Mouse (Mus musculus) spleen, adult 18-20 months (tissue): Measurements from ENCODE around the gene Tbc1d32.
"Not testable (repeated sequence)": the region's sequence is repeated elsewhere in the genome, so short reads cannot be mapped to it uniquely, and the experiment has no call there.

ENCODE experiments used
- DNase-seq, 2 experiments: peaks; one replicate each; pipeline ENCODE4 v3.0.0; 2022; ENCODE audit warnings: mixed read lengths in 2 of 2

The Tbc1d32 gene

GRCm38 (mm10) chr10:56228568-56229209, at the start of gene Tbc1d32:
Gene Tbc1d32 (minus strand): TSS chr10:56228689.
- DNase-seq, result peak; percentile 77 to 87

GRCm38 (mm10) chr10:56227771-56228275, 666 bp downstream of the Tbc1d32 start:
- no peak for DNase-seq

GRCm38 (mm10) chr10:56215797-56216196, 12.7 kb downstream of the Tbc1d32 start:
- DNase-seq, result no peak

GRCm38 (mm10) chr10:56210343-56210742, 18.1 kb downstream of the Tbc1d32 start:
- DNase-seq, result no peak

- DNase-seq, result no peak
Observed at GRCm38 (mm10) chr10:56206802-56207404, 21.6 kb downstream of the Tbc1d32 start.

- DNase-seq, result no peak
Observed at GRCm38 (mm10) chr10:56204348-56204747, 24.1 kb downstream of the Tbc1d32 start.

- no peak for DNase-seq
Observed at GRCm38 (mm10) chr10:56199902-56200301, 28.6 kb downstream of the Tbc1d32 start.

GRCm38 (mm10) chr10:56198691-56199090, 29.8 kb downstream of the Tbc1d32 start:
- no peak for DNase-seq

GRCm38 (mm10) chr10:56194310-56194709, 34.2 kb downstream of the Tbc1d32 start:
- no peak for DNase-seq

GRCm38 (mm10) chr10:56181727-56182126, 46.8 kb downstream of the Tbc1d32 start:
- DNase-seq, result no peak

GRCm38 (mm10) chr10:56173184-56173583, 55.3 kb downstream of the Tbc1d32 start:
- no peak for DNase-seq

- DNase-seq, result not testable (repeated sequence)
Observed at GRCm38 (mm10) chr10:56167721-56168120, 60.8 kb downstream of the Tbc1d32 start.

GRCm38 (mm10) chr10:56165758-56166157, 62.7 kb downstream of the Tbc1d32 start:
- no peak for DNase-seq

- DNase-seq, result no peak
Observed at GRCm38 (mm10) chr10:56164411-56164810, 64.1 kb downstream of the Tbc1d32 start.

GRCm38 (mm10) chr10:56158748-56159147, 69.7 kb downstream of the Tbc1d32 start:
- DNase-seq, result no peak

- no peak for DNase-seq
Observed at GRCm38 (mm10) chr10:56158207-56158606, 70.3 kb downstream of the Tbc1d32 start.

- DNase-seq, result no peak
Observed at GRCm38 (mm10) chr10:56156956-56157355, 71.5 kb downstream of the Tbc1d32 start.

GRCm38 (mm10) chr10:56148920-56149319, 79.6 kb downstream of the Tbc1d32 start:
- DNase-seq, result no peak

GRCm38 (mm10) chr10:56137191-56137590, 91.3 kb downstream of the Tbc1d32 start:
- DNase-seq, result no peak

- no peak for DNase-seq
Observed at GRCm38 (mm10) chr10:56129642-56130041, 98.8 kb downstream of the Tbc1d32 start.

- DNase-seq, result no peak
Observed at GRCm38 (mm10) chr10:56126972-56127371, 101.5 kb downstream of the Tbc1d32 start.

GRCm38 (mm10) chr10:56115636-56116180, 112.8 kb downstream of the Tbc1d32 start:
- DNase-seq, result peak in 1 of 2 experiments; percentile 14

GRCm38 (mm10) chr10:56114951-56115635, 113.4 kb downstream of the Tbc1d32 start:
- DNase-seq, result peak; percentile 34 to 56

GRCm38 (mm10) chr10:56106996-56107334, 121.5 kb downstream of the Tbc1d32 start:
- DNase-seq, result no peak
